Mouse (Mus musculus) forebrain, embryonic 10.5 days (tissue): ENCODE measurements around the gene Bicdl1. TPM values are rescaled to one million over a fixed set of nuclear protein-coding genes. Genes with fewer than 3 reads are reported as not detected.

Experiments used
- microRNA-seq: library from miRNA; unstranded; fragments of <30 nt; microRNA quantifications from one replicate; pipeline ENCODE4, GENCODE M21; 2017
- polyA plus RNA-seq: library from polyadenylated mRNA; unstranded; fragments of >200 nt; fragmentation: Nextera tagmentation; extraction: Ambion mirVana; gene quantifications from 2 replicates; pipeline ENCODE4 v1.2.1, GENCODE M21; 2016

Bicdl1 gene
- polyA plus RNA-seq, 1 experiment from 2014 or later = 7.5 TPM

Small RNAs within 50 kb of the gene (microRNA-seq; reads per million reads assigned to microRNA genes)
- not detected for gene Mir7030

Other genes with a start within 250 kb of the Bicdl1 start
- gene Sirt4, start 246.9 kb downstream of the Bicdl1 start, polyA plus RNA-seq = 13.1 and 13.9 TPM in 2 replicates
- gene Pxn, start 224.9 kb downstream of the Bicdl1 start, polyA plus RNA-seq = 34.3 and 35.8 TPM in 2 replicates
- gene Rplp0, start 172.2 kb downstream of the Bicdl1 start, polyA plus RNA-seq = 1,454 and 1,463 TPM in 2 replicates
- 64.9 and 66.1 TPM in 2 replicates for gene Gcn1l1, start 166.4 kb downstream of the Bicdl1 start, polyA plus RNA-seq
- 11.2 and 12.4 TPM in 2 replicates for gene Rab35, start 99.7 kb downstream of the Bicdl1 start, polyA plus RNA-seq
- 42.6 and 48.9 TPM in 2 replicates for gene Cit, start 113.7 kb upstream of the Bicdl1 start, polyA plus RNA-seq